Mouse (Mus musculus): ENCODE results near the gene Mmp25. TPM values are rescaled to one million over a fixed set of nuclear protein-coding genes. Genes with fewer than 3 reads are reported as not detected.
"Not testable (repeated sequence)": the region's sequence is repeated elsewhere in the genome, so short reads cannot be mapped to it uniquely, and the experiment has no call there.

The Mmp25 gene
- polyA plus RNA-seq, 1 experiment from 2014 or later: 0.43 TPM

GRCm38 (mm10) chr17:23605220-23605619 is 39.9 kb downstream of the Mmp25 start:
- DNase-seq (ENCODE audit: low spot score): no peak
- no peak overlapping the region for H3K27ac ChIP-seq
- H3K4me3 ChIP-seq: no peak overlapping the region
- no peaks in the 10 kb centered on the region for H3K27me3 ChIP-seq (ENCODE audit: insufficient read depth, poor library complexity, severe bottlenecking)
- H3K9me3 ChIP-seq: no peaks in the 10 kb centered on the region
- H3K36me3 ChIP-seq: no peaks in the 10 kb centered on the region
- WGBS: 83% methylated on average over 8 of the region's 8 CpGs
- H3K4me1 ChIP-seq: peaks cover 5% of the 10 kb centered on the region; the same call in 1 of the 2 replicates

GRCm38 (mm10) chr17:23604394-23604793 is 40.7 kb downstream of the Mmp25 start:
- 63% methylated on average over 7 of the region's 7 CpGs for WGBS
- no peaks in the 10 kb centered on the region for H3K9me3 ChIP-seq
- no peaks in the 10 kb centered on the region for H3K36me3 ChIP-seq
- peaks cover 8% of the 10 kb centered on the region; the same call in 1 of the 2 replicates for H3K4me1 ChIP-seq
- no peaks in the 10 kb centered on the region for H3K27me3 ChIP-seq (ENCODE audit: insufficient read depth, poor library complexity, severe bottlenecking)
- no peak for DNase-seq (ENCODE audit: low spot score)
- H3K27ac ChIP-seq: no peak overlapping the region
- no peak overlapping the region for H3K4me3 ChIP-seq

DNA sequence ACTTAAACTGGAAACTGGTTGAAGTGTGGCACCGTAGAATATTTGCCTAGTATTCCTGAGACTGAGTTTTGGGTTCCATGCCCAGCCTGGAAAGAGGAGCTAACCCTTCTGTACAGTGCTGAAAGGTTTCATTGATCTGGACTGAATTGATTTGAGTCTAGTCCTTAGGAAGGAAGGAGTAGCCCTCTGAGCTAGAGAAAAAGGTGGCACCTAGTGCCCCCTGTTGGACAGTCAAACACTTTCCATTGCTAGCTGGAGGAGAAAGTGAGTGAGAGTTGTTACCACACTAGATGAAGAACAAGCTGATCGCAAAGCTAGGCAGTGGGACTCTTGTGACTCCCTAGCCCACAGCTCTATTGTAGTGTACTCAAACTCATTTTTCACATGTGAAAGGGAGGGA is 41.5 kb downstream of the Mmp25 start:
- 51% methylated on average over 2 of the region's 2 CpGs for WGBS
- Histone ChIP-seq H3K27ac (no peak overlapping the region), H3K9me3 (no peaks in the 10 kb centered on the region), H3K4me3 (no peak overlapping the region), H3K27me3 (ENCODE audit: insufficient read depth, poor library complexity, severe bottlenecking) (no peaks in the 10 kb centered on the region), H3K4me1 (peaks cover 12% of the 10 kb centered on the region), H3K36me3 (no peaks in the 10 kb centered on the region)
- no peak for DNase-seq (ENCODE audit: low spot score)

- H3K27me3 ChIP-seq (ENCODE audit: insufficient read depth, poor library complexity, severe bottlenecking): no peaks in the 10 kb centered on the region
- 23% methylated on average over 8 of the region's 8 CpGs for WGBS
- no peak overlapping the region for H3K27ac ChIP-seq
- H3K4me1 ChIP-seq: peaks cover 16% of the 10 kb centered on the region
- no peak overlapping the region for H3K4me3 ChIP-seq
- no peak for DNase-seq (ENCODE audit: low spot score)
- no peaks in the 10 kb centered on the region for H3K36me3 ChIP-seq
- H3K9me3 ChIP-seq: no peaks in the 10 kb centered on the region
Measured at GRCm38 (mm10) chr17:23603077-23603476, 42.0 kb downstream of the Mmp25 start.

GRCm38 (mm10) chr17:23601836-23602585 is 43.1 kb downstream of the Mmp25 start:
- H3K9me3 ChIP-seq: no peaks in the 10 kb centered on the region
- WGBS: 55% methylated on average over 10 of the region's 10 CpGs
- DNase-seq (ENCODE audit: low spot score): no peak
- H3K27ac ChIP-seq: no peak overlapping the region
- no peaks in the 10 kb centered on the region for H3K27me3 ChIP-seq (ENCODE audit: insufficient read depth, poor library complexity, severe bottlenecking)
- H3K36me3 ChIP-seq: no peaks in the 10 kb centered on the region
- H3K4me1 ChIP-seq: peaks cover 16% of the 10 kb centered on the region
- H3K4me3 ChIP-seq: no peak overlapping the region

GRCm38 (mm10) chr17:23600641-23601622 is 44.1 kb downstream of the Mmp25 start, which contains the start of gene Zscan10:
Gene Zscan10, plus strand, starts transcription at chr17:23600856.
- peaks cover 16% of the 10 kb centered on the region for H3K4me1 ChIP-seq
- WGBS: 35% methylated on average over 15 of the region's 15 CpGs
- no peaks in the 10 kb centered on the region for H3K36me3 ChIP-seq
- DNase-seq (ENCODE audit: low spot score): no peak
- H3K27me3 ChIP-seq (ENCODE audit: insufficient read depth, poor library complexity, severe bottlenecking): no peaks in the 10 kb centered on the region
- H3K27ac ChIP-seq: peak within 1 kb of the TSS; percentile 93; the same call in 1 of the 2 replicates
- no peaks in the 10 kb centered on the region for H3K9me3 ChIP-seq
- peak within 1 kb of the TSS; percentile 66 for H3K4me3 ChIP-seq

DNA sequence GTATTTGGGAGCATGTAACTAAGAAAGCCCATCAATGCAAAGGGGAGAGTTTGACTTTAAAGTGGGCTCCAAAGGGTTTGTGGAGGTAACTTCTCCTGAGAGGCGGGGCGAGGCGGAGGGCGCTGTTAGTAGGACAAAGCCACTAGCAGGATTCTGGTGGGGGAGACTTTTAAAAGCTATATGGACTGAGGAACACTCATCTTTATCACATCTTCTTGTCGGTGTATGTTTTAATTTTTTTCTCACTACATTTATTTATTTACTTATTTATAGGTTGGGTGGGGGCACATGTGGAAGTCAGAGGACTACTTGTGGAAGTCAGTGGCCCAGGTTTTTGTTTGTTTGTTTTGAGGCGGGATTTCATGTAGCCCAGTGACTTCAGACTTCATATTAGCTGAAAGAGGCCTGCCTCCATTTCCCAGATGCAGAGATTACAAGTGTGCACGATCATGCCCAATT is 45.4 kb downstream of the Mmp25 start:
- Histone ChIP-seq H3K27ac (peak overlapping the region; percentile 93), H3K27me3 (ENCODE audit: insufficient read depth, poor library complexity, severe bottlenecking) (no peaks in the 10 kb centered on the region), H3K4me3 (peak overlapping the region; percentile 66), H3K36me3 (no peaks in the 10 kb centered on the region), H3K9me3 (no peaks in the 10 kb centered on the region), H3K4me1 (peaks cover 16% of the 10 kb centered on the region)
- WGBS: 25% methylated on average over 7 of the region's 7 CpGs
- DNase-seq (ENCODE audit: low spot score): no peak

GRCm38 (mm10) chr17:23598582-23599552 is 46.2 kb downstream of the Mmp25 start, which contains the start of gene Zfp13:
Gene Zfp13, minus strand, starts transcription at chr17:23599487.
- Histone ChIP-seq H3K36me3 (no peaks in the 10 kb centered on the region), H3K27ac (peak within 1 kb of the TSS; percentile 93), H3K9me3 (no peaks in the 10 kb centered on the region), H3K27me3 (ENCODE audit: insufficient read depth, poor library complexity, severe bottlenecking) (no peaks in the 10 kb centered on the region), H3K4me1 (peaks cover 16% of the 10 kb centered on the region), H3K4me3 (peak within 1 kb of the TSS; percentile 66)
- DNase-seq (ENCODE audit: low spot score): peak; percentile 97
- WGBS: 7% methylated on average over 31 of the region's 31 CpGs

DNA sequence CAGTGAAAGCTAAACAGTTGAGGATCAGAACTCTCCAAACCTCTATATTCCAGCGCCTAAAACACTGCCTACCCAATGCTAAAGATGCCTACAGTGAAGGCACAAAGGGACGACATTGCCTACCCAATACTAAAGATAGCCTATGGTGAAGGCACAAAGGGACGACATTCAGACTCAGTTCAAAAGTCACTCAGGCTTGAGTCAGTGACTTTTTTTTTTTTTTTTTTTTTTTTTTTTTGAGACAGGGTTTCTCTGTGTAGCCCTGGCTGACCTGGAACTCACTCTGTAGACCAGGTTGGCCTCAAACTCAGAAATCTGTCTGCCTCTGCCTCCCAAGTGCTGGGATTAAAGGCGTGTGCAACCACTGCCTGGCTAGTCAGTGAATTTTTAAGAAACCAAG is 49.9 kb downstream of the Mmp25 start:
- H3K36me3 ChIP-seq; DNase-seq (ENCODE audit: low spot score); H3K27ac ChIP-seq; H3K4me3 ChIP-seq; H3K27me3 ChIP-seq (ENCODE audit: insufficient read depth, poor library complexity, severe bottlenecking); H3K9me3 ChIP-seq: not testable (repeated sequence)
- H3K4me1 ChIP-seq: peaks cover 13% of the 10 kb centered on the region
- 78% methylated on average over 4 of the region's 4 CpGs for WGBS

DNA sequence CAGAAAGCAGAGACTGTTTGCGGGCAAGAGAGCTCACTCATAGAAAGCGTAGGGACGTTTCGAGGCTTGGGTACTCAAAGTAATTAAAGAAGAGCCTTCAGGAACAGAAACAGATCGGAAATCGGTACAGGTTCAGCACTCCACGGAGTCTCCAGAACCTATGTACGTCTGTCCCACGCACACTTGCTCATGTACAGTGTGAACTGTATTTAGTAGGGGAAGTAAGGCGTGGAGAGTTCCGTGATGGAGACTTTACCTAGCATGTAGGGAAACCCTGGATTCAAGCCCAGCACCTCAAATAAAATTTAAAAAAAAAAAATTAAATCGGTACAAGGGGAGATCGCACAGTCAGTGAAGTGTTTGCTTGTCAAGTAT is 52.2 kb downstream of the Mmp25 start:
- 17% methylated on average over 13 of the region's 13 CpGs for WGBS

GRCm38 (mm10) chr17:23592208-23592925 is 52.7 kb downstream of the Mmp25 start:
- 7% methylated on average over 34 of the region's 34 CpGs for WGBS
- H3K27ac ChIP-seq: peak overlapping the region; percentile 88
- H3K27me3 ChIP-seq (ENCODE audit: insufficient read depth, poor library complexity, severe bottlenecking): no peaks in the 10 kb centered on the region
- DNase-seq (ENCODE audit: low spot score): peak; percentile 98
- no peaks in the 10 kb centered on the region for H3K36me3 ChIP-seq
- H3K4me1 ChIP-seq: no peaks in the 10 kb centered on the region
- H3K4me3 ChIP-seq: peak overlapping the region; percentile 69
- no peaks in the 10 kb centered on the region for H3K9me3 ChIP-seq

More for the DNA sequence above, 52.2 kb downstream of the Mmp25 start:
- no peak for DNase-seq (ENCODE audit: low spot score)
- no peaks in the 10 kb centered on the region for H3K27me3 ChIP-seq (ENCODE audit: insufficient read depth, poor library complexity, severe bottlenecking)
- peak overlapping the region; percentile 69 for H3K4me3 ChIP-seq
- no peaks in the 10 kb centered on the region for H3K36me3 ChIP-seq
- no peaks in the 10 kb centered on the region for H3K4me1 ChIP-seq
- no peaks in the 10 kb centered on the region for H3K9me3 ChIP-seq
- H3K27ac ChIP-seq: peak overlapping the region; percentile 88

Measured in heart, embryonic 10.5 days (tissue).